ENCODE assay signal across 26 mouse cellular contexts in genomic region chr15:30369997-30370396, GRCm38 (mm10).
DNase-seq lines count a peak whose midpoint lies in the region; ATAC-seq lines count a peak whose summit lies in the region.
"Had no signal": no experiment of that assay in that cellular context is flagged by ENCODE, and none has a peak within 500 bp of the region (broad histone marks: within the 10 kb centered on the region; RNA-seq: fewer than 3 reads in every experiment).

No protein-coding gene starts in this region.

- H3K27me3 ChIP-seq in embryonic facial prominence, embryonic 15.5 days: no peaks in the 10 kb centered on the region
- H3K27me3 ChIP-seq in embryonic facial prominence, embryonic 10.5 days (replicated peaks; ENCODE audit: low read depth, poor library complexity, severe bottlenecking): no peaks in the 10 kb centered on the region
- H3K27me3 ChIP-seq in hindbrain, embryonic 16.5 days (replicated peaks; ENCODE audit: control insufficient read depth, insufficient read depth, low read length): no peaks in the 10 kb centered on the region
- no peaks in the 10 kb centered on the region for H3K27me3 ChIP-seq in hindbrain, embryonic 10.5 days (ENCODE audit: insufficient read depth, poor library complexity, severe bottlenecking)
- no peaks in the 10 kb centered on the region for H3K27me3 ChIP-seq in neural tube, embryonic 11.5 days (ENCODE audit: control insufficient read depth, insufficient read depth, low read length)
- no peaks in the 10 kb centered on the region for H3K27me3 ChIP-seq in neural tube, embryonic 15.5 days (replicated peaks)
- H3K27me3 ChIP-seq: forebrain, embryonic 12.5 days; forebrain, embryonic 15.5 days; heart, embryonic 12.5 days; heart, embryonic 15.5 days; hindbrain, embryonic 13.5 days had no signal

- DNase-seq in embryonic facial prominence, embryonic 10.5 days (ENCODE audit: low spot score): no peak
- no peak for DNase-seq in hindbrain, embryonic 10.5 days (ENCODE audit: low spot score)
- no peak for DNase-seq in neural tube, embryonic 11.5 days (ENCODE audit: low spot score)
- no peak for DNase-seq in neural tube, embryonic 10.5 days (ENCODE audit: extremely low spot score, low spot score)
- no peak for DNase-seq in heart, postnatal 4 days
- DNase-seq: adrenal gland, adult 8-10 months; adrenal gland, postnatal 25 days; cerebellum, adult 11-12 months; cerebellum, adult 8-10 months; cerebellum, postnatal 10 days; cerebellum, postnatal 36 days; embryo, embryonic 11 days; gastrocnemius, postnatal 25 days; heart, adult 18-20 months; heart, postnatal 10 days had no signal

- H3K4me3 ChIP-seq in embryonic facial prominence, embryonic 15.5 days (replicated peaks): no peak overlapping the region
- H3K4me3 ChIP-seq in embryonic facial prominence, embryonic 10.5 days: no peak overlapping the region
- H3K4me3 ChIP-seq in hindbrain, embryonic 16.5 days (ENCODE audit: low read length): no peak overlapping the region
- H3K4me3 ChIP-seq in hindbrain, embryonic 10.5 days: no peak overlapping the region
- no peak overlapping the region for H3K4me3 ChIP-seq in neural tube, embryonic 11.5 days (ENCODE audit: low read depth, low read length)
- no peak overlapping the region for H3K4me3 ChIP-seq in neural tube, embryonic 15.5 days (replicated peaks)
- H3K4me3 ChIP-seq: forebrain, embryonic 12.5 days; forebrain, embryonic 15.5 days; heart, embryonic 12.5 days; heart, embryonic 15.5 days; hindbrain, embryonic 13.5 days had no signal

- 0 out of 2 replicates have a peak, but pooled peaks have one; percentile 51 for ATAC-seq in embryonic facial prominence, embryonic 15.5 days (ENCODE audit: insufficient number of reproducible peaks, low FRiP score, low TSS enrichment, low read depth)
- 0 out of 2 replicates have a peak, but pooled peaks have one; percentile 26 for ATAC-seq in hindbrain, embryonic 16.5 days
- ATAC-seq in neural tube, embryonic 11.5 days (ENCODE audit: insufficient read depth, low FRiP score, low TSS enrichment): 0 out of 2 replicates have a peak, but pooled peaks have one; percentile 50
- ATAC-seq in neural tube, embryonic 15.5 days (ENCODE audit: low FRiP score): no peak
- ATAC-seq: activated CD4-positive, CD25-positive, alpha-beta regulatory T cell, adult 4 months; forebrain, embryonic 15.5 days; hindbrain, postnatal 0 days; inflammation-experienced regulatory T-cells, adult 6 months had no signal

- no peaks in the 10 kb centered on the region for H3K9me3 ChIP-seq in embryonic facial prominence, embryonic 15.5 days (replicated peaks)
- no peaks in the 10 kb centered on the region for H3K9me3 ChIP-seq in embryonic facial prominence, embryonic 10.5 days
- H3K9me3 ChIP-seq in hindbrain, embryonic 16.5 days (ENCODE audit: control insufficient read depth, low read length): no peaks in the 10 kb centered on the region
- H3K9me3 ChIP-seq in hindbrain, embryonic 10.5 days: no peaks in the 10 kb centered on the region
- no peaks in the 10 kb centered on the region for H3K9me3 ChIP-seq in neural tube, embryonic 11.5 days (ENCODE audit: control insufficient read depth, low read length)
- no peaks in the 10 kb centered on the region for H3K9me3 ChIP-seq in neural tube, embryonic 15.5 days (replicated peaks)
- H3K9me3 ChIP-seq: forebrain, embryonic 12.5 days; forebrain, embryonic 15.5 days; heart, embryonic 12.5 days; heart, embryonic 15.5 days; hindbrain, embryonic 13.5 days had no signal

- WGBS in embryonic facial prominence, embryonic 15.5 days: 66% methylated on average over 7 of the region's 7 CpGs
- WGBS in embryonic facial prominence, embryonic 10.5 days: 78% methylated on average over 7 of the region's 7 CpGs
- WGBS in hindbrain, embryonic 16.5 days: 61% methylated on average over 7 of the region's 7 CpGs
- 75% methylated on average over 7 of the region's 7 CpGs for WGBS in hindbrain, embryonic 10.5 days
- WGBS in neural tube, embryonic 11.5 days: 51% methylated on average over 7 of the region's 7 CpGs
- WGBS in neural tube, embryonic 15.5 days: 35% methylated on average over 7 of the region's 7 CpGs

- H3K36me3 ChIP-seq in embryonic facial prominence, embryonic 15.5 days: no peaks in the 10 kb centered on the region
- H3K36me3 ChIP-seq in embryonic facial prominence, embryonic 10.5 days (replicated peaks): no peaks in the 10 kb centered on the region
- H3K36me3 ChIP-seq in hindbrain, embryonic 16.5 days (ENCODE audit: control insufficient read depth, insufficient read depth, low read length): no peaks in the 10 kb centered on the region
- H3K36me3 ChIP-seq in hindbrain, embryonic 10.5 days: no peaks in the 10 kb centered on the region
- H3K36me3 ChIP-seq in neural tube, embryonic 11.5 days (ENCODE audit: control insufficient read depth, insufficient read depth, low read length): no peaks in the 10 kb centered on the region
- H3K36me3 ChIP-seq in neural tube, embryonic 15.5 days: no peaks in the 10 kb centered on the region
- H3K36me3 ChIP-seq: forebrain, embryonic 12.5 days; forebrain, embryonic 15.5 days; heart, embryonic 12.5 days; heart, embryonic 15.5 days; hindbrain, embryonic 13.5 days had no signal

- H3K4me1 ChIP-seq in embryonic facial prominence, embryonic 15.5 days: no peaks in the 10 kb centered on the region
- no peaks in the 10 kb centered on the region for H3K4me1 ChIP-seq in embryonic facial prominence, embryonic 10.5 days
- peaks cover 3% of the 10 kb centered on the region; the same call in 1 of the 2 replicates for H3K4me1 ChIP-seq in hindbrain, embryonic 16.5 days (ENCODE audit: control insufficient read depth, insufficient read depth, low read depth, low read length)
- no peaks in the 10 kb centered on the region for H3K4me1 ChIP-seq in hindbrain, embryonic 10.5 days (replicated peaks)
- H3K4me1 ChIP-seq in neural tube, embryonic 11.5 days (ENCODE audit: control insufficient read depth, insufficient read depth, low read length): no peaks in the 10 kb centered on the region
- 0 out of 2 replicates have a peak, but pooled peaks cover 5% of the 10 kb centered on the region for H3K4me1 ChIP-seq in neural tube, embryonic 15.5 days
- H3K4me1 ChIP-seq: heart, embryonic 12.5 days; heart, embryonic 15.5 days had no signal

- no peak overlapping the region for H3K9ac ChIP-seq in embryonic facial prominence, embryonic 15.5 days
- H3K9ac ChIP-seq in hindbrain, embryonic 16.5 days (ENCODE audit: low read depth, low read length): no peak overlapping the region
- H3K9ac ChIP-seq in neural tube, embryonic 11.5 days (ENCODE audit: low read length): no peak overlapping the region
- H3K9ac ChIP-seq in neural tube, embryonic 15.5 days (replicated peaks): no peak overlapping the region
- H3K9ac ChIP-seq: forebrain, embryonic 12.5 days; forebrain, embryonic 15.5 days; heart, embryonic 12.5 days; heart, embryonic 15.5 days; hindbrain, embryonic 13.5 days had no signal

- no peak overlapping the region for H3K27ac ChIP-seq in embryonic facial prominence, embryonic 15.5 days (replicated peaks)
- no peak overlapping the region for H3K27ac ChIP-seq in embryonic facial prominence, embryonic 10.5 days (replicated peaks)
- H3K27ac ChIP-seq in hindbrain, embryonic 16.5 days (ENCODE audit: low read depth, low read length): no peak overlapping the region
- H3K27ac ChIP-seq in hindbrain, embryonic 10.5 days: no peak overlapping the region
- no peak overlapping the region for H3K27ac ChIP-seq in neural tube, embryonic 11.5 days (ENCODE audit: low read depth, low read length)
- 0 out of 2 replicates have a peak overlapping the region, but pooled peaks have one; percentile 25 for H3K27ac ChIP-seq in neural tube, embryonic 15.5 days (replicated peaks)
- H3K27ac ChIP-seq: forebrain, embryonic 12.5 days; forebrain, embryonic 15.5 days; heart, embryonic 15.5 days; hindbrain, embryonic 13.5 days; hindbrain, postnatal 0 days had no signal

- H3K4me2 ChIP-seq in embryonic facial prominence, embryonic 15.5 days (replicated peaks): no peak overlapping the region
- no peak overlapping the region for H3K4me2 ChIP-seq in hindbrain, embryonic 16.5 days (ENCODE audit: low read length)
- H3K4me2 ChIP-seq in neural tube, embryonic 11.5 days (ENCODE audit: low read depth): no peak overlapping the region
- no peak overlapping the region for H3K4me2 ChIP-seq in neural tube, embryonic 15.5 days
- H3K4me2 ChIP-seq: forebrain, embryonic 12.5 days; forebrain, embryonic 15.5 days; heart, embryonic 12.5 days; heart, embryonic 15.5 days; hindbrain, embryonic 13.5 days had no signal
